Mouse (Mus musculus): Measurements from ENCODE around the gene Cbx3. TPM values are rescaled to one million over a fixed set of nuclear protein-coding genes. Genes with fewer than 3 reads are reported as not detected.

Gene Cbx3
- total RNA-seq, 4 experiments from 2014 or later = 125 to 141 (median 133) TPM

DNA sequence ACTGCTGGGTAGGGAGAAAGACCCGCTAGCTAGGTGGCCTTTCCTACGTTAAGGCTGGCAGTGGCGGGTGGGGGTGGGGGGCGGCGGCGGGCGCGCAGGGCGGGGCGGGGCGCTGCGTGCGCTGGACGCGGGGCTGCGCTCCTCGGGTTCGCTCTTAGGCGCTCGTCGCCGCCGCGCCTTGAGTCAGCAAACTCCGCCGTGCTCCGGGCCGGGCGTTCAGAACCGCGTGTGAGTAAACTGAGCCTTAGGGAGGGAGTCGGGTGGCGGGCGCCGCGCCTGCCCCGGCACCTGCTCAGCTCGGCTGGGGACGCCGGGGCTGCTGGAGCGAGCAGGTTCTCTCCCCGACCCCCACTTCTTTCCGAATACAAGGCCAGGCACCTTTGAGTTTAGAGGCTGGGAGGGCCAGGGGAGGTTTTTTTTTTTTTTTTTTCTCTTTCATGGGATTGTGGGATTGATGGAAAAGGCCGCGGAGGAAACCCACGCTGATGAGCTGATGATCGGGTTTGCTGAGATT, 53.7 kb downstream of the Cbx3 start, which contains the start of gene Snx10:
Gene Snx10, plus strand, starts transcription at position 95 of the 514 bp plus-strand sequence.
- peak; percentile 32 to 37 for DNase-seq (ENCODE audit: low spot score in 2 of 2)

DNA sequence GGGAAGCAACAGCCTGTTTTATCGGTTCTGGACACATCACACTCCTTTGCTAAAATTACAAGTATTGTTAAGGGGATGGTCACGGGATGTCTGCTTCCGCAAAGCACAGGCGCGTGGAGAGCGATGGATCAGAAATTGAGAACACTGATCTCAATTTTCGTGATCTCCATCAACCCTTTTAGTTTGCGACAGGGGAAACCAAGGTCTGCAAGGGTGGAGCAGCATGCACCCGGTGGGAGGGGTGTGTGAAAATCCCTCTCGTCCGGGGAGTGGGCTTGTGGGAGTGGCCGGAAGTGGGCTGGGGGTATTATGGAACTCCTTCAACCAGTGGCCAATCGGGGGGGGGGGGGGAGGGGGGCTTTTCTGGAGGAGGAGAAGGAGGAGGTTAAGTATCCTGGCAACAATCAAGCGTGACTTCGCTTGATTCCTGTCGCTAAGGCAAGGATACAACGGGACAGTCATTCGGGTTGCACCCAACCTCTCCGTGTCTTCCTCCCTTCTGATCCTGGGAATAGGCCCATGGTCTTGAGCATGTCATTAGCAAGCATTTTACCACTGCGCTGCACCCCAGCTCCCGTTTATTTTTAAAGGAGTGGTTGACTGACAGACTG, 54.3 kb downstream of the Cbx3 start:
- DNase-seq (ENCODE audit: low spot score in 2 of 2) = peak in 1 of 2 experiments; percentile 23

GRCm38 (mm10) chr6:51525001-51525400, 54.8 kb downstream of the Cbx3 start:
- DNase-seq (ENCODE audit: low spot score in 2 of 2) = no peak

DNA sequence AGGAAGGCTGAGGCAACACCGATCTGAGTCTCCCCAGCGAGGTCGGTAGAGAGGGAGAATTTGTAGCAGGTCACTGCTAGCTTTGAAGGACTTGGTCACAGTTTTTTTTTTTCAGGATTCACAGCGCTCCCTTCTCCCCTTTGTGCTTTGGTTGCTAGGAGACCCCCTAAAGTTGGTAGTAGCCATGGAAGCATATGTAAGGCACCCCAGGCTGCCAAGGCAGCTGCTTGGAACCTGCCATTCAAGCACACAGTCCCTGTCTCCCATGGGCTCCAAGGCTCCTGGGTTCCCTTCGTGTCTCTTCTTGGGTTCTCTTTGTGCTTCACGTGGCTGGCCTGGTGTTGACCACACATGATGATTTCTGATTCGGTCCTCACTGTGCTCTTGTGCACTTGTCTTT, 59.3 kb downstream of the Cbx3 start:
- no peak for DNase-seq (ENCODE audit: low spot score in 2 of 2)

Other genes starting within 250 kb of the Cbx3 start
- 1 to 10 TPM; 2.8 to 5.7 (median 4.5) TPM for gene Nfe2l3, start 37.7 kb upstream of the Cbx3 start, total RNA-seq (2022)
- gene Hnrnpa2b1, start 466 bp upstream of the Cbx3 start, total RNA-seq (2022) = 100 to 1,000 TPM; 357 to 475 (median 406) TPM
- gene Snx10, start 53.5 kb downstream of the Cbx3 start, total RNA-seq (2022) = 100 to 1,000 TPM in 3 of 4 experiments, 10 to 100 TPM in 1; 98.8 to 113 (median 110) TPM